Mouse (Mus musculus) bone marrow macrophage, adult 2 months (primary cell): ENCODE measurements around the gene Aqp9.

Source experiments
- CTCF ChIP-seq: IDR thresholded peaks from 2 replicates; pipeline ENCODE4 v1.5.1; 2012; ENCODE audit warnings: low read depth, mild to moderate bottlenecking, low read length, moderate library complexity
- POLR2A ChIP-seq: IDR thresholded peaks from 2 replicates; pipeline ENCODE4 v1.6.1; 2012; ENCODE audit warnings: mild to moderate bottlenecking, low read depth, low read length, borderline replicate concordance

DNA sequence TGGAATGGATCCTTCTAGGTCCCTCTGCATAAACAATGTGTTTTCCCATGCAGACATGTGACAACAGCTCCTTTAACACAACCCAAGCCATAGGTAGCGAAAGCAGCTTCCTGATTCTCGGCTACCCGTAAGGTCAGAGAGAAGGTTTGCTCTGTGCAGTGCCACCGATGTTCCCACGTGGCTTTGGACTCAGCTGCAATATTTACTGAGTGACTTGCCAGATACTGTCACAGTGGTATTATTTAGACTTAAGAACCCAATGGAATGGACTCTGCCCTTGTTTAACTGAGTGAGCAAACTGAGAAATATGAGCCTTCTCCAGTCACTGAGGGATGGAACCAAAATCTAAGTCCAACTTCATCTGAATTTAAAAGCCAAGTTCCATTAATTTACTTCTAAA is 35.3 kb downstream of the Aqp9 start:
- TF ChIP-seq POLR2A (no peak), CTCF (no peak)
